Mouse (Mus musculus) heart, embryonic 16.5 days (tissue): ENCODE data around the gene Hist2h2ac. TPM values are rescaled to one million over a fixed set of nuclear protein-coding genes. Genes with fewer than 3 reads are reported as not detected.
A peak's percentile ranks its signal among the peaks of the same experiment; 100 is the strongest.

Source experiments
- ATAC-seq: fragments of 200-750 bp; cut with Nextera tagmentation; replicated peaks from 2 replicates; pipeline ENCODE4 v1.8.0; 2017; ENCODE audit warnings: moderate number of reproducible peaks; ENCODE audit not compliant: insufficient read depth, low FRiP score; ENCODE audit errors: extremely low read depth
- H3K27ac ChIP-seq: fragments of 300-500 bp; sonication (generic); 2 replicates; pipeline ENCODE4 v1.5.1; 2014; ENCODE audit warnings: mild to moderate bottlenecking, low read length, control low read depth, moderate library complexity
- H3K27me3 ChIP-seq: fragments of 300-500 bp; sonication (generic); 2 replicates; pipeline ENCODE4 v1.6.1; 2014; ENCODE audit warnings: low read length, mixed read lengths; ENCODE audit not compliant: control insufficient read depth, insufficient read depth
- H3K36me3 ChIP-seq: fragments of 300-500 bp; sonication (generic); 2 replicates; pipeline ENCODE4 v1.6.1; 2014; ENCODE audit not compliant: control insufficient read depth, insufficient read depth
- H3K4me1 ChIP-seq: fragments of 300-500 bp; sonication (generic); 2 replicates; pipeline ENCODE4 v1.6.1; 2014; ENCODE audit warnings: low read length, mixed read lengths; ENCODE audit not compliant: control insufficient read depth, insufficient read depth
- H3K4me2 ChIP-seq: fragments of 300-500 bp; sonication (generic); 2 replicates; pipeline ENCODE4 v1.6.1; 2014; ENCODE audit warnings: low read depth, mild to moderate bottlenecking, control low read depth, low read length
- H3K4me3 ChIP-seq: fragments of 300-500 bp; sonication (generic); 2 replicates; pipeline ENCODE4 v1.5.1; 2014; ENCODE audit warnings: mild to moderate bottlenecking, control low read depth, low read length
- H3K9ac ChIP-seq: fragments of 300-500 bp; sonication (generic); 2 replicates; pipeline ENCODE4 v1.6.1; 2014; ENCODE audit warnings: low read length, control low read depth
- H3K9me3 ChIP-seq: fragments of 300-500 bp; sonication (generic); replicated peaks from 2 replicates; pipeline ENCODE4 v1.6.1; 2016; ENCODE audit warnings: low read length; ENCODE audit not compliant: control insufficient read depth
- WGBS: fragments of 180-500 bp; shearing (Covaris S2); extraction: QIAGEN DNeasy Blood & Tissue Kit; methylation state at CpG from one replicate; pipeline ENCODE4 v1.1.7; 2014; 5-methylcytosine and 5-hydroxymethylcytosine counted together
- polyA plus RNA-seq: library from polyadenylated mRNA; unstranded; fragments of >200 nt; fragmentation: Nextera tagmentation; extraction: Ambion mirVana; gene quantifications from 2 replicates; pipeline ENCODE4 v1.2.1, GENCODE M21; 2015

Hist2h2ac gene
- polyA plus RNA-seq, 1 experiment from 2014 or later: 6.4 TPM

- peak overlapping the region; percentile 77 for H3K9ac ChIP-seq
- no peaks in the 10 kb centered on the region for H3K36me3 ChIP-seq
- H3K9me3 ChIP-seq: no peaks in the 10 kb centered on the region
- no peaks in the 10 kb centered on the region; the same call in 1 of the 2 replicates for H3K27me3 ChIP-seq
- peaks cover 19% of the 10 kb centered on the region for H3K4me1 ChIP-seq
- H3K4me3 ChIP-seq: peak overlapping the region; percentile 71
- WGBS: 6% methylated on average over 27 of the region's 27 CpGs
- peak; percentile 3; the same call in 1 of the 2 replicates for ATAC-seq
- peak overlapping the region; percentile 91 for H3K4me2 ChIP-seq
- H3K27ac ChIP-seq: peak overlapping the region; percentile 98
These were observed 43.1 kb upstream of the Hist2h2ac start for GRCm38 (mm10) chr3:96263558-96264403.

- H3K4me2 ChIP-seq: peak within 1 kb of the TSS; percentile 91
- no peaks in the 10 kb centered on the region for H3K9me3 ChIP-seq
- no peaks in the 10 kb centered on the region; the same call in 1 of the 2 replicates for H3K27me3 ChIP-seq
- ATAC-seq: peak; percentile 85
- H3K4me3 ChIP-seq: peak within 1 kb of the TSS; percentile 71
- peaks cover 17% of the 10 kb centered on the region for H3K4me1 ChIP-seq
- H3K36me3 ChIP-seq: no peaks in the 10 kb centered on the region
- H3K9ac ChIP-seq: peak within 1 kb of the TSS; percentile 87
- under 1% methylated on average over 40 of the region's 40 CpGs for WGBS
- peak within 1 kb of the TSS; percentile 98 for H3K27ac ChIP-seq
These were observed 42.4 kb upstream of the Hist2h2ac start, which contains the start of gene Hist2h4 for GRCm38 (mm10) chr3:96262979-96263550. Gene Hist2h4, minus strand, starts transcription at chr3:96263311.

GRCm38 (mm10) chr3:96262216-96262875, 41.7 kb upstream of the Hist2h2ac start:
- peak overlapping the region; percentile 98 for H3K27ac ChIP-seq
- WGBS: under 1% methylated on average over 19 of the region's 19 CpGs

GRCm38 (mm10) chr3:96261623-96262022, 40.9 kb upstream of the Hist2h2ac start:
- H3K4me1 ChIP-seq: peaks cover 17% of the 10 kb centered on the region
- ATAC-seq: no peak
- peak overlapping the region; percentile 91 for H3K4me2 ChIP-seq
- no peaks in the 10 kb centered on the region; the same call in 1 of the 2 replicates for H3K27me3 ChIP-seq
- peak overlapping the region; percentile 87 for H3K9ac ChIP-seq
- no peaks in the 10 kb centered on the region for H3K9me3 ChIP-seq
- H3K4me3 ChIP-seq: peak overlapping the region; percentile 71
- peak overlapping the region; percentile 98 for H3K27ac ChIP-seq
- H3K36me3 ChIP-seq: no peaks in the 10 kb centered on the region
- WGBS: 55% methylated on average over 3 of the region's 3 CpGs

More at GRCm38 (mm10) chr3:96262216-96262875, 41.7 kb upstream of the Hist2h2ac start:
- no peaks in the 10 kb centered on the region for H3K36me3 ChIP-seq
- no peaks in the 10 kb centered on the region; the same call in 1 of the 2 replicates for H3K27me3 ChIP-seq
- peak; percentile 84 for ATAC-seq
- H3K9me3 ChIP-seq: no peaks in the 10 kb centered on the region
- peak overlapping the region; percentile 91 for H3K4me2 ChIP-seq
- H3K9ac ChIP-seq: peak overlapping the region; percentile 87
- peak overlapping the region; percentile 71 for H3K4me3 ChIP-seq
- H3K4me1 ChIP-seq: peaks cover 17% of the 10 kb centered on the region

- no peak overlapping the region for H3K9ac ChIP-seq
- peaks cover 17% of the 10 kb centered on the region for H3K4me1 ChIP-seq
- no peaks in the 10 kb centered on the region for H3K9me3 ChIP-seq
- no peak overlapping the region for H3K4me3 ChIP-seq
- H3K36me3 ChIP-seq: no peaks in the 10 kb centered on the region
- WGBS: 83% methylated on average over 5 of the region's 5 CpGs
- no peaks in the 10 kb centered on the region; the same call in 1 of the 2 replicates for H3K27me3 ChIP-seq
- H3K4me2 ChIP-seq: no peak overlapping the region
- no peak for ATAC-seq
- no peak overlapping the region for H3K27ac ChIP-seq
These were observed 39.5 kb upstream of the Hist2h2ac start for GRCm38 (mm10) chr3:96260220-96260619.

- Histone ChIP-seq H3K4me3 (no peak overlapping the region), H3K27ac (no peak overlapping the region), H3K4me1 (peaks cover 6% of the 10 kb centered on the region), H3K4me2 (no peak overlapping the region), H3K9ac (no peak overlapping the region), H3K36me3 (no peaks in the 10 kb centered on the region), H3K9me3 (no peaks in the 10 kb centered on the region), H3K27me3 (no peaks in the 10 kb centered on the region; the same call in 1 of the 2 replicates)
- no peak for ATAC-seq
- 59% methylated on average over 3 of the region's 3 CpGs for WGBS
These were observed 36.5 kb upstream of the Hist2h2ac start for GRCm38 (mm10) chr3:96257190-96257589.

- H3K4me2 ChIP-seq: no peak overlapping the region
- 75% methylated on average over 5 of the region's 5 CpGs for WGBS
- H3K27me3 ChIP-seq: no peaks in the 10 kb centered on the region; the same call in 1 of the 2 replicates
- H3K9me3 ChIP-seq: no peaks in the 10 kb centered on the region
- no peak for ATAC-seq
- H3K9ac ChIP-seq: no peak overlapping the region
- no peaks in the 10 kb centered on the region for H3K36me3 ChIP-seq
- no peak overlapping the region for H3K27ac ChIP-seq
- H3K4me1 ChIP-seq: no peaks in the 10 kb centered on the region
- H3K4me3 ChIP-seq: no peak overlapping the region
These were observed 35.4 kb upstream of the Hist2h2ac start for GRCm38 (mm10) chr3:96255926-96256593.

GRCm38 (mm10) chr3:96254683-96255355, 34.1 kb upstream of the Hist2h2ac start:
- no peak; the same call in 1 of the 2 replicates for ATAC-seq
- Histone ChIP-seq H3K4me1 (peaks cover 2% of the 10 kb centered on the region; the same call in 1 of the 2 replicates), H3K4me2 (no peak overlapping the region), H3K36me3 (no peaks in the 10 kb centered on the region), H3K9ac (0 out of 2 replicates have a peak overlapping the region, but pooled peaks have one; percentile 37), H3K27me3 (no peaks in the 10 kb centered on the region), H3K4me3 (no peak overlapping the region), H3K27ac (no peak overlapping the region), H3K9me3 (no peaks in the 10 kb centered on the region)
- 31% methylated on average over 10 of the region's 10 CpGs for WGBS
